Mouse (Mus musculus) forebrain, embryonic 11.5 days (tissue): Measurements from ENCODE around the gene Kansl1l. TPM values are rescaled to one million over a fixed set of nuclear protein-coding genes. Genes with fewer than 3 reads are reported as not detected.

Source experiments
- ATAC-seq: fragments of 200-750 bp; cut with Nextera tagmentation; replicated peaks from 2 replicates; pipeline ENCODE4 v1.8.0; 2017; ENCODE audit warnings: moderate TSS enrichment; ENCODE audit not compliant: low FRiP score
- DNase-seq: peaks from one replicate; pipeline ENCODE4 v3.0.0-alpha.2; 2017; ENCODE audit warnings: low spot score
- H3K27ac ChIP-seq: fragments of 300-500 bp; sonication (generic); 2 replicates; pipeline ENCODE4 v1.5.1; 2014; ENCODE audit warnings: low read depth, low read length
- H3K27me3 ChIP-seq: fragments of 300-500 bp; sonication (generic); 2 replicates; pipeline ENCODE4 v1.6.1; 2014; ENCODE audit warnings: mild to moderate bottlenecking, low read length, mixed read lengths; ENCODE audit not compliant: control insufficient read depth, insufficient read depth
- H3K36me3 ChIP-seq: fragments of 300-500 bp; sonication (generic); 2 replicates; pipeline ENCODE4 v1.6.1; 2014; ENCODE audit warnings: mild to moderate bottlenecking, low read length, moderate library complexity, mixed read lengths; ENCODE audit not compliant: control insufficient read depth, insufficient read depth
- H3K4me1 ChIP-seq: fragments of 300-500 bp; sonication (generic); replicated peaks from 2 replicates; pipeline ENCODE4 v1.6.1; 2014; ENCODE audit warnings: low read length, mixed read lengths; ENCODE audit not compliant: control insufficient read depth, insufficient read depth
- H3K4me2 ChIP-seq: fragments of 300-500 bp; sonication (generic); 2 replicates; pipeline ENCODE4 v1.6.1; 2014; ENCODE audit warnings: low read depth, mild to moderate bottlenecking, low read length, moderate library complexity, mixed read lengths; ENCODE audit not compliant: severe bottlenecking
- H3K4me3 ChIP-seq: fragments of 300-500 bp; sonication (generic); 2 replicates; pipeline ENCODE4 v1.5.1; 2014; ENCODE audit warnings: low read depth, low read length
- H3K9ac ChIP-seq: fragments of 300-500 bp; sonication (generic); 2 replicates; pipeline ENCODE4 v1.6.1; 2014; ENCODE audit warnings: low read length
- H3K9me3 ChIP-seq: fragments of 300-500 bp; sonication (generic); 2 replicates; pipeline ENCODE4 v1.6.1; 2016; ENCODE audit warnings: low read length, mixed read lengths; ENCODE audit not compliant: control insufficient read depth
- WGBS: fragments of 180-500 bp; shearing (Covaris S2); extraction: QIAGEN DNeasy Blood & Tissue Kit; methylation state at CpG from one replicate; pipeline ENCODE4 v1.1.7; 2014; 5-methylcytosine and 5-hydroxymethylcytosine counted together
- polyA plus RNA-seq: library from polyadenylated mRNA; unstranded; fragments of >200 nt; fragmentation: Nextera tagmentation; extraction: Ambion mirVana; gene quantifications from 2 replicates; pipeline ENCODE4 v1.2.1, GENCODE M21; 2014

Gene Kansl1l
- polyA plus RNA-seq, 1 experiment from 2014 or later, result 9.9 TPM

DNA sequence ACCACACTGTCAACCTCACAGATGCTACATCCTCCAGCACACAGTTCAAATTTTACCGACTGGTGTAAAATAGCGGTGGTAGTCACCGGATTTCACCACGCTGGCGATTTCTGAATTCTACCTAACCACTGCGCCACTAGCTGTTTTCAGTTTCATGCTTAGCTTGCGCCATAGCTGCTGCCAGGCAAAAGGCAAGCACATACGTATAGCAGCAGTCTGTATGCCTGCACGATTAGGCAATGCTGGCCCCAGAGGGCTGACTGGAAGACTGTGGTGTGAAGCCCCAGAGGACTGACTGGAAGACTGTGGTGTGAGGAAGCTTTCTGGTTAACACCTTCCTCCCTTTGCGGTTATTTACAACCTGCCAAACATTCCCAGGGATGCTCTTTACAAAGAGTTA lies 24.6 kb upstream of the Kansl1l start:
- ATAC-seq (no peak; the same call in 1 of the 2 replicates), DNase-seq (no peak)
- Histone ChIP-seq H3K4me1 (no peaks in the 10 kb centered on the region), H3K36me3 (no peaks in the 10 kb centered on the region), H3K9me3 (no peaks in the 10 kb centered on the region), H3K4me3 (no peak overlapping the region), H3K27ac (no peak overlapping the region), H3K27me3 (no peaks in the 10 kb centered on the region), H3K9ac (no peak overlapping the region), H3K4me2 (no peak overlapping the region)
- 72% methylated on average over 10 of the region's 10 CpGs for WGBS

DNA sequence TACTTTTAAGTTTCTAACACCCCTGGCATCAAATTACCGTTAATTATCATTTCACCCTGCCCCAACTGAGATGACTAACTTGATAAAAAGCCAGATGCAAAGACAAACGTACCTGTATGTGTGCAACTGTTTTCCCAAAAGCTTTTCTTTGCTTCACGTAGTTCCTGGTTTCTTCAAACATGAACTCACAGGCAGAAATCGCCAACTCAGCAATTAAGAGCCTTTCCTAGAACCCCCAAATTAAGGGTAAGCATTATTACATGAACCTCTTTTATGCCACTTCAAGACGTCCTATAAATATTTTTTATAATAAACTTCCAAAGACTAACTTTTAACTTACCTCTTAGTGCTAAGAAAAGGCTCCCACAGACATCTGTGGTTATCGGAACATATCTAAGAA lies 24.1 kb upstream of the Kansl1l start:
- no peak overlapping the region for H3K4me2 ChIP-seq
- DNase-seq, result no peak
- no peak overlapping the region for H3K9ac ChIP-seq
- H3K4me1 ChIP-seq, result no peaks in the 10 kb centered on the region
- no peak overlapping the region for H3K4me3 ChIP-seq
- H3K36me3 ChIP-seq, result no peaks in the 10 kb centered on the region
- no peak overlapping the region for H3K27ac ChIP-seq
- no peak for ATAC-seq
- no peaks in the 10 kb centered on the region for H3K9me3 ChIP-seq
- H3K27me3 ChIP-seq, result no peaks in the 10 kb centered on the region
- WGBS, result 82% methylated on average over 6 of the region's 6 CpGs

GRCm38 (mm10) chr1:66839755-66840438 lies 22.5 kb upstream of the Kansl1l start:
- H3K9ac ChIP-seq, result no peak overlapping the region
- H3K27me3 ChIP-seq, result no peaks in the 10 kb centered on the region
- no peak overlapping the region for H3K4me2 ChIP-seq
- 86% methylated on average over 7 of the region's 7 CpGs for WGBS
- no peak for ATAC-seq
- no peak for DNase-seq
- H3K36me3 ChIP-seq, result no peaks in the 10 kb centered on the region
- no peak overlapping the region for H3K27ac ChIP-seq
- H3K9me3 ChIP-seq, result no peaks in the 10 kb centered on the region
- no peak overlapping the region for H3K4me3 ChIP-seq
- no peaks in the 10 kb centered on the region for H3K4me1 ChIP-seq

DNA sequence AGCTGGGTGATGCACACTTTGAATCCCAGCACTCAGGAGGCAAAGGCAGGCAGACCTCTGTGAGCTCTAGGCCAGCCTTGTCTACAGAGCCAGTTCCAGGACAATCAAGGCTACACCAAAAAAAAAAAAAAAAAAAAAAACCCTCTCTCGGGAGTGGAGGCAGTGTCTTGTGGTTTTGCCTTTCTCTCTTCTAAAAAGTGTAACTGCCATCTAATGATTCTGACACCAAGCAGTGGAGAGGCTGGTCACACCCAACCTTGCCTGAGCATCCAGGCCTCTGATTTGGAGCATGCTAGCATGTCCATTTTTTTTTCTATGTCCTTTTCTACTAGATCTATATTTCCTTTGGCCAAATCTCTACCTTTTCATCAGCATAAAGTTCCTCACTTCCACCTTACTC lies 21.8 kb upstream of the Kansl1l start:
- no peak for DNase-seq
- Histone ChIP-seq H3K4me2 (no peak overlapping the region), H3K4me1 (no peaks in the 10 kb centered on the region), H3K27ac (no peak overlapping the region), H3K9me3 (no peaks in the 10 kb centered on the region), H3K27me3 (no peaks in the 10 kb centered on the region), H3K9ac (no peak overlapping the region), H3K4me3 (no peak overlapping the region), H3K36me3 (no peaks in the 10 kb centered on the region)
- 75% methylated on average over 1 of the region's 1 CpGs for WGBS
- ATAC-seq, result no peak

DNA sequence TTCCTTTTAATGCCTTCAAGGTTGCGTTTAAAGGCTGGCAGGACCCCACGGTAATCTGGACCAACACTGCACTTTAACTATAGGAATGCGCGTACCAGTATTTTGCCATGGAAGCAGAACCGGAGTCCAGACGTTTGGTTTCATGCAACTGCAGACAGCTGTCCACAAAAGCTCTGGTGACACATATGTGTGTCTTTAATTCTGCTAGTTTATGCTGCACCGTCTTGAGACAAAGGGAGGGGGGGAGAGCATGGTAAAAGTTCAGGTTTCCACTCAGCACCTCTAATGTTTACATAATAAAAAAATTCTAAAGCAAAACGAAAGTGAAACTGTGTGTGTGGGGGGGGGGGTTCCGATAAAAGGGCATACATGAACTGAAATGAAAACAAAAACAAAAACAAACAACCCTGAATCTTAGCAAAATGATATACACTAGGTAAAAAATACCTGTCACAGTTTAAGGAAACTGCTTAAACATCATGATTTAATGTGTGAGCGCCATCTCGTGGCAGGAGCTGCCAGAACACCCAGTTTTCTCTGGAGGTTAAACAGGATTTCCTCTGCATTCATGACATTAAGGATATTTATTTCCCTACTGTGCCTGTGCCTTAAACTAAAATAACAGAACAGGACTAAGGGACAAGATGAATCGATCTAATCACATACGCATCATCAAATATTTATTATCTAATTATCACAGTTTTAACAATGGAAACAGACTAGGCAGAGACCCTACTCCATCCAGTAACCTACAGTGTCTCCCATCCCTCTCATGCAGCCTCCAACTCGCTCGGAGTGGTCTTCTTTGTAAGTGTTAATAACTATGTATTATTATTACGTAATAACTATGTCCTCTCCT lies 21.1 kb upstream of the Kansl1l start:
- WGBS, result 60% methylated on average over 16 of the region's 16 CpGs
- Histone ChIP-seq H3K27ac (no peak overlapping the region), H3K9ac (no peak overlapping the region), H3K9me3 (no peaks in the 10 kb centered on the region), H3K27me3 (no peaks in the 10 kb centered on the region), H3K4me2 (no peak overlapping the region), H3K4me1 (no peaks in the 10 kb centered on the region), H3K4me3 (no peak overlapping the region), H3K36me3 (no peaks in the 10 kb centered on the region)
- DNase-seq (peak; percentile 76), ATAC-seq (peak; percentile 39)

DNA sequence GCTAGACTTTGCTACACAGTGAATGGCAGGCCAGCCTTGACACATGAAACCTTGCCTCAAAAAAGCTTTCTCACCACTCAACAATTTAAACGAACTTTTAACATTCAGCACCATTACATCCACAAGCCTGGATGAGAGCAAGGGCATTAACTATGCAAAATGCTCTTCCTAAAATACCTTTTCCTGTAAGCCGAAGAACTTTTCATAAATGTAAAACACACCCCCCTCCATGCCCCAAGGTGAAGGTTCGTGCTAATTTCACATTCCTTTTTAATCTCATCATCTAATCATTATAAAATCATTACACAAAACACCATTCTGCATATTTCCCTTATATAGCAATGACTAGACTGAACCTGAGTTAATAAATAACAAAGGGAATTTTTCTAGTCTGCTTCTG lies 19.8 kb upstream of the Kansl1l start:
- H3K4me3 ChIP-seq, result no peak overlapping the region
- H3K27ac ChIP-seq, result no peak overlapping the region
- no peak overlapping the region for H3K4me2 ChIP-seq
- H3K27me3 ChIP-seq, result no peaks in the 10 kb centered on the region
- no peaks in the 10 kb centered on the region for H3K36me3 ChIP-seq
- H3K4me1 ChIP-seq, result no peaks in the 10 kb centered on the region
- DNase-seq (no peak), ATAC-seq (no peak)
- WGBS, result 86% methylated on average over 3 of the region's 3 CpGs
- H3K9me3 ChIP-seq, result no peaks in the 10 kb centered on the region
- no peak overlapping the region for H3K9ac ChIP-seq

DNA sequence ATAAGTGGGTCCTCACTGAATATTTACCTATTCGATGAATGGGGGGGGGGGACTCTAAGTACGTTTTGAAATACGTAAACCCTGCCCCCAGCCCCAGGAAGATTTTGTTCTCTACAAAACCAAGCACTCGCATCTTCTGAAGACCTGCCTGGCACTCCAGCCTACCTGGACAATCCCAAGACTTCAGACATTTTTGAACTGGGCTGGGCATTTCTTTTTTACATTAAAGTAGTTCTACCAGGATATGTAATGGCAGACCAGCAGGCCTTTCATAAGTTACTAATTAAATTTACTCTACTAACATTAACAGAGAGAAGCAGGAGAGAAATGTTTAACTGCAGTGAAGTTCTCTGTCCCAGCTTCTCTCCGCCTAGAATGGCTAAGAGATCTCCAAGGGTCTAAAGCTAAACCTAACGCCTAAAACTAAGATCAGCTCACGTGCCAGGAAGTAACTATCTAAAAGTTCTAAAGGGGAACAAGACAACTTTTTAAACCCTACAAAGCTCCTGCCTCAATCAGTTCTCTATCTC lies 15.3 kb upstream of the Kansl1l start:
- Histone ChIP-seq H3K27me3 (no peaks in the 10 kb centered on the region), H3K36me3 (no peaks in the 10 kb centered on the region), H3K4me3 (no peak overlapping the region), H3K4me1 (no peaks in the 10 kb centered on the region), H3K4me2 (no peak overlapping the region), H3K9me3 (no peaks in the 10 kb centered on the region), H3K27ac (no peak overlapping the region), H3K9ac (no peak overlapping the region)
- DNase-seq, result no peak
- no peak for ATAC-seq
- 87% methylated on average over 7 of the region's 7 CpGs for WGBS

DNA sequence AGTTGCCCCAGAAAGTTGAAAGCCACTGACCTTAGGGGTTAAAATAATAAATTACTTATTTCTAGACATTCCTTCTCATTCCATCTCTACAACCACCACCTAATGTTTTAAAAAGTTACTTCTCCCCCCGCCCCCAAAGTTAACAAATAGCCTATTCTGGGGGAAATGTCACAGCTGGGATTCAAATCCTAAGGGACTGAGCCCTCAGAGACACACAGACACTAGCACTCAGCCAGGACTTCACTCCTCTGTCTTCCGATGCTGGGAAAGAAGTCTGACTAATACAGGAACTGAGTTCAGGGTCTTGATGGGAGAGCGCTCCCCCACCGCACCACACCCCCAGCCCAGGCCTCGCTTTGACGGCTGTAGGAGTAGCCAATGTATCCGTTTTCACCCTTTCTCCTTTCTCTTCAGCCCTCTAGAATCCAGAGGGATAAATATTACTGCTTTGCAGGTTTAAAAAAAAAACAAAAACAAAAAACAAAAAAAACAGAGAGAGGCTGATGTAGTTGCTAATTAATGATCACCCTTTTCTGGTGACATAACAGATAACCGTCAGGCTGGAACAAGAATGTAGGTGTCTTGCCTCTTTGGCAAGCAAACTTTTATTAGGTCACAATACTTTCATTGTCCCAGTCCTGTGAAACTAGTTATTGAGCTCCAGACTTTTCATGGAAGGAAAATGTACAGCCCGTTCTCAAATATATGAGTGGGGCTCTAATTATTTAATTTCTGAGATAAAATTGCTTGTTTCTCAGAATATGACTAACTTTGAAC lies 14.7 kb upstream of the Kansl1l start:
- Histone ChIP-seq H3K4me1 (no peaks in the 10 kb centered on the region), H3K9ac (no peak overlapping the region), H3K27me3 (no peaks in the 10 kb centered on the region), H3K9me3 (no peaks in the 10 kb centered on the region), H3K4me2 (no peak overlapping the region), H3K36me3 (no peaks in the 10 kb centered on the region), H3K4me3 (no peak overlapping the region), H3K27ac (no peak overlapping the region)
- DNase-seq, result no peak
- ATAC-seq, result no peak
- 70% methylated on average over 9 of the region's 9 CpGs for WGBS
